Mouse (Mus musculus) gonadal fat pad, adult 2 months (tissue): ENCODE measurements around the gene Phxr2. TPM values are rescaled to one million over a fixed set of nuclear protein-coding genes. Genes with fewer than 3 reads are reported as not detected.

ENCODE experiments used
- DNase-seq: peaks from one replicate; pipeline ENCODE4 v3.0.0-alpha.2; 2012; ENCODE audit warnings: low read depth
- polyA plus RNA-seq: library from polyadenylated mRNA; depleted of rRNA; stranded (reverse); fragments of >200 nt; gene quantifications from 2 replicates; pipeline ENCODE4 v1.2.3, GENCODE M21; 2012; rRNA removed

The Phxr2 gene
- polyA plus RNA-seq, 1 experiment, result not detected

GRCm38 (mm10) chr10:99095114-99095513, 31.0 kb downstream of the Phxr2 start:
- no peak for DNase-seq

GRCm38 (mm10) chr10:99093364-99093763, 32.8 kb downstream of the Phxr2 start:
- DNase-seq, result no peak

- DNase-seq, result no peak
Measured at GRCm38 (mm10) chr10:99089906-99090305, 36.2 kb downstream of the Phxr2 start.

DNA sequence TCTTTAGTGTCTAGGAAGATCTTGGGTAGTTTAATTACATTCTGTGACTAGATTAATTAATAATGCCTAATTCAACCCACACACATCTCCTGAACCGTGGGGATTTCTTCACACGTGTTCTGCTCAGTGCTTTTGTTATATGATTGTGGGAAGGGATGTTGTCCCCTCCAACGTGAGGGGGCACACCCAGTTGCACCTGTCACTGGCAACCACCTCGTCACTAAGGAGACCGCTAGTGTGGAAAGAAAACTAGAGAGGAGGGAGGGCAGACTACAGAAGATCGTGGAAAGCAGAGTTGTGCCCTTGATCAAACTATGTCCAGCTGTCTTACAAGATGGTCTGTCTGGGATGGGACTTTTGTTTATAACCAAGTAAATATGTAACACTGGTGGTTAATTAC, 40.1 kb downstream of the Phxr2 start:
- no peak for DNase-seq

DNA sequence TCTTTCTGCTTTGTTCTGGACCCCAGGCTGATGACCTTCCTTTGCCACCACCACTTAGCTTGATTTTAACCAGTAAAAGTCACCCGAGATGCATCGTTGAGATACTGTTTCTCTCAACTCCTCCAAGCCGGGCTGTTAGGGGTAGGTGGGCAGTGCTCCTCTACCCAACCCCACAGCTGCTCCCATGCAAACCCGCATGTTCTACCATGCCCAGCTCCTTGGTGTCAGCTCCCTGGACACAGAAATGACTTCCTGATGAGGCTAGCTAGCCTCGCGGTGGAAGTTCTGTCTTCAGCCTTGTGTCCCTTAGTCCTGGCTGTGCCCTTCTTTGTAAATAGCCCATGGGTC, 40.9 kb downstream of the Phxr2 start:
- DNase-seq, result no peak

DNA sequence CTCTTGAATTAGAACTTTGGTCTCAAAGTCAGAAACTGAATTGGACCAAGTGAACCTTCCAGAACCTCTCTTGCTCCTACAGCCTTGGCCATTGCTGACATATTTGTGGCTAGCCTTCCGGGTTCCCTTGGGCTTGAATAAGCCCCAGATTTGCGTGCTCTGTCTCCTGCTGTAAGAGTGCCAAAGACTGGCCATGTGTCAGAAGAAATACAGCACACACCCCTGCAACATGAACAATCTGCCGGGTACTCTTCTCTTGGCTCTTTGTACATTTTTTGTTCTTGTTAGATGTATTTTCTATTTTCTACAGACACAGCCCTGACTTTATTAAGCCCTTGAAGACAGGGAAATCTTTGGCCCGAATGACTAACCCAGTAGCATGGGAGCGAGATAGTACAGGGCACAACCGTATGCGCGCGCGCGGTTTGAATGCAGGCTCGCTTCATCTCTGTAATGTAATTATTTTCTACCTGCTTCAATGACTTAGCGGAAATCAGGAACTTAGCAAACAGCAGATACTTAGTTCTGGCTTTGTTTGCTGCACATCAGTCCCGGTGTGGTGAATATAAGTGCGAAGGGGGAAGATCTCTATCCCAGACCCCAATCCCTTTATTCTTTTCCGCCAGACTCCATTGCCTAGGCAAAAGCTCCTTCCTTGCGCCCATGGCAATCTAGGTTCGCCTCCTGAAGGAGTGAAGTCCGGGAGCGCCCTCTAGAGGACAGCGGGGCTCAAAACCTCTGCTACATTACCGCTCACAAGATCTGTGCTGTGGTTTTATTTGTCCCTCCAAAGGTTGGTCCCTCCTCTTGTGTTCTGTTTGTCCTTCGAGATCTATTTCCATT, 41.5 kb downstream of the Phxr2 start:
- no peak for DNase-seq

DNA sequence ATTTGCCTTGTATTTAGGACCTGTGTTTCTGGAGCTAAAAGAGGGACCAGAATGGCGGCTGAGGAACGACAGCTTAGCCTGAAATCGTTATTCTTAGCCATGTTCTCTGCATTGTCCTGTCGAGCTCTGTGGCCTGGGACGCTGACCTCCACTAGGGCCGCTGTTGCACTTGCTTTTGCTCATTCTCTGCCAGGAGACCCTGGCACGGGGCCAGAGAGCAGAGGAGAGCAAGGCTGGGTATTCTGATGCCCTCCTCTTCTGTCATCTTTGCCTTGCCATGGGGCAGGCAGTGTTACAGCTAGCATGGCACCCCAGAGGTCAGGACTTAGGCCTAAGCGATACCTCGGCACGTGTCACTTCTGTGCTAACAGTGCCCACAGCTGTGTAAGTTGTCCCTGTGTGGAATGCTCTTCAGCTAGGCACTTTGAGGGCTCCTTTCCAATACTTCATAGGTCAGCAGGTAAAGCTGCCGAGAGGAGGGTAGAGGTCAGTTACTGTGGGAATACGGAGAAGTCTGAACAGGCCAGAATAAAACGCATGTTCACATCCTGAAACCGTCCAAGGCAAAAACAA, 42.6 kb downstream of the Phxr2 start:
- DNase-seq, result no peak

DNA sequence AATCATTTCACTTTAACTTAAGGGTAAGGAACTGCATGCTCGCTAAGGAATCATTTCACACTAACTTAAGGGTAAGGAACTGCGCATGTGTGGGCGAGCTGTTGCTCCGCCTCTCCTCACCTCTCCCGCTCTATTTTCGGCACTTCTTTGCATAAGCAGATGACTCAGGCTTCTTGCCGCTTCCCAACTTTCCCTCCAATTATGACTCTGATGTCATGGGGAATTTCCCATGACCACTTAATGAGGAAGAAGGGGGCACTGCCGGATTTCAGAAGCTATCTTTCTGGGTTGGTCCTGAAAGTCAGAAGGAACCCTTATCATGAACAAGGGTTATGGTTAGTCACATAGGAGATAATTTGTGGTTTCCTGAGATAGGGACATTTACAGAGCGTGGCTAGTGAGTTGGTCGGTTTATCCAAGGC, 44.5 kb downstream of the Phxr2 start:
- no peak for DNase-seq

GRCm38 (mm10) chr10:99078621-99079020, 47.5 kb downstream of the Phxr2 start:
- no peak for DNase-seq

DNA sequence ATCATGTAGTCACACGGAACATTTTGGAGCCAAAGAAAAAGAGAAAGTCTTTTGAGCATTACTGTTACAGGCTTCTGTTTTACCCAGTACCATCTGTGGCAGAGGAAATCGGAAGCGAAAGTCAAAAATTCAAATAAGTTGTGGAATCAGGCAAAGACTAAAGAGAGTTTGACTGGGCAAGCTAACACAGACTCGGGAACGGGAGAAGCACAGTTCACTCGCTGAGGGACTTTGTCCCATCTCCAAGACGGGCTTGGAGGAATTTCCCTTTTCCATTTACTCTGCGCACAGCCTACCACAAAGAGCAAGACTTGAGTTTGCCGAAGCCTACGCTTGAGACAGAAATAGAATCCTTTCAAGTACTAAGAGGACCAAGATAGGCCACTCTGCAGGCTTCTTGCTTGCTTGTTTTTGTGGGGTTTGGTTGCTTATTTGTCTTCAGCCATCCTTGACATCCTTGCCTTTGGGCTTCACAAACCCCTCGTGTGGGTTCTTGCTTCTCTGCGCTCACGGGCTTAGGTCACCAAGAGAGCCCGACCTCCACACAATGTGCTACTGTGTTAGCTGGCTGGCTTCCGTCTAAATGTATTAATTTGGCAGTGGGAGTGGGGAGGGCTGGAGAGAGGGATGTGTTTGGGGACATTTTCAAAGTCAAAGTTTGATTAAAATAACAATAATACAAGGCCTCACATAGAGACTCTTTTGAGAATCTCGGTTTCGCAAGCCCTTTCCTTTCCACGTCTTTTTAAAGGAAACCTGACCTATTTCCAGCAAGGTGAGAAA, 49.8 kb downstream of the Phxr2 start:
- DNase-seq, result no peak

Other genes with a start within 250 kb of the Phxr2 start
- gene Atp2b1, start 211.9 kb downstream of the Phxr2 start, polyA plus RNA-seq, result 25.6 and 26.8 TPM in 2 replicates
- gene Poc1b, start 19.3 kb downstream of the Phxr2 start, polyA plus RNA-seq, result 5.3 and 5.9 TPM in 2 replicates
- 2.4 and 4.6 TPM in 2 replicates for gene Galnt4, start 18.2 kb downstream of the Phxr2 start, polyA plus RNA-seq
- 83.7 and 84.3 TPM in 2 replicates for gene Dusp6, start 136.9 kb upstream of the Phxr2 start, polyA plus RNA-seq